Mouse (Mus musculus) small intestine, adult 2 months (tissue): ENCODE results near the gene Hist1h4m. TPM values are rescaled to one million over a fixed set of nuclear protein-coding genes. Genes with fewer than 3 reads are reported as not detected.

Source experiments
- H3K27ac ChIP-seq: fragments of 200-500 bp; 2 replicates; pipeline ENCODE4 v1.5.1; 2012; ENCODE audit warnings: low read depth, low read length, control low read depth, inconsistent platforms; ENCODE audit not compliant: insufficient read depth
- H3K27me3 ChIP-seq: fragments of 200-500 bp; 2 replicates; pipeline ENCODE4 v1.6.1; 2012; ENCODE audit warnings: mild to moderate bottlenecking, moderate library complexity, low read length, inconsistent platforms; ENCODE audit not compliant: control insufficient read depth, insufficient read depth
- H3K36me3 ChIP-seq: fragments of 200-500 bp; 2 replicates; pipeline ENCODE4 v1.6.1; 2012; ENCODE audit warnings: mild to moderate bottlenecking, low read length, control low read depth, inconsistent platforms; ENCODE audit not compliant: control insufficient read depth, insufficient read depth
- H3K4me1 ChIP-seq: fragments of 200-500 bp; 2 replicates; pipeline ENCODE4 v1.6.1; 2012; ENCODE audit warnings: low read length, inconsistent platforms, mixed read lengths; ENCODE audit not compliant: control insufficient read depth, insufficient read depth, insufficient read length
- H3K4me3 ChIP-seq: fragments of 200-500 bp; 2 replicates; pipeline ENCODE4 v1.5.1; 2012; ENCODE audit warnings: low read depth, mild to moderate bottlenecking, control low read depth, inconsistent platforms, low read length, moderate library complexity
- CTCF ChIP-seq: fragments of 200-500 bp; IDR thresholded peaks from 2 replicates; pipeline ENCODE4 v1.5.1; 2012; ENCODE audit warnings: low read depth, mild to moderate bottlenecking, control low read depth, inconsistent platforms, low read length, moderate library complexity, mixed read lengths; ENCODE audit not compliant: insufficient replicate concordance, insufficient read length; ENCODE audit errors: extremely low read depth
- POLR2A ChIP-seq: fragments of 200-500 bp; IDR thresholded peaks from 2 replicates; pipeline ENCODE4 v1.6.1; 2012; ENCODE audit warnings: low read depth, mild to moderate bottlenecking, control low read depth, inconsistent platforms, low read length, moderate library complexity
- WGBS: fragments of 180-500 bp; shearing (Covaris S2); methylation state at CpG from one replicate; pipeline ENCODE4 v1.1.7; 2018; 5-methylcytosine and 5-hydroxymethylcytosine counted together
- polyA plus RNA-seq: library from polyadenylated mRNA; depleted of rRNA; stranded (reverse); fragments of >200 nt; gene quantifications from 2 replicates; pipeline ENCODE4 v1.2.3, GENCODE M21; 2012; rRNA removed

Hist1h4m gene
- polyA plus RNA-seq, 1 experiment = 16.0 TPM

- H3K27ac ChIP-seq = no peak overlapping the region
- no peaks in the 10 kb centered on the region for H3K27me3 ChIP-seq
- TF ChIP-seq POLR2A = no peak
- TF ChIP-seq CTCF = no peak
- no peaks in the 10 kb centered on the region for H3K36me3 ChIP-seq
- H3K4me1 ChIP-seq = no peaks in the 10 kb centered on the region
- no peak overlapping the region for H3K4me3 ChIP-seq
- WGBS = 31% methylated on average over 3 of the region's 3 CpGs
Measured at GRCm38 (mm10) chr13:21852215-21852945, 40.8 kb downstream of the Hist1h4m start.

- Histone ChIP-seq H3K27ac (no peak overlapping the region), H3K36me3 (no peaks in the 10 kb centered on the region), H3K4me3 (peak overlapping the region; percentile 26; the same call in 1 of the 2 replicates), H3K27me3 (no peaks in the 10 kb centered on the region), H3K4me1 (no peaks in the 10 kb centered on the region)
- TF ChIP-seq POLR2A (no peak), CTCF (no peak)
- WGBS = 2% methylated on average over 11 of the region's 11 CpGs
Measured at GRCm38 (mm10) chr13:21855146-21855545, 43.6 kb downstream of the Hist1h4m start.

GRCm38 (mm10) chr13:21855698-21856162, 44.2 kb downstream of the Hist1h4m start:
- H3K4me3 ChIP-seq = peak overlapping the region; percentile 59
- no peaks in the 10 kb centered on the region for H3K27me3 ChIP-seq
- TF ChIP-seq POLR2A (no peak), CTCF (no peak)
- 6% methylated on average over 15 of the region's 15 CpGs for WGBS
- H3K4me1 ChIP-seq = no peaks in the 10 kb centered on the region
- H3K27ac ChIP-seq = no peak overlapping the region
- no peaks in the 10 kb centered on the region for H3K36me3 ChIP-seq

- TF ChIP-seq CTCF (no peak), POLR2A (no peak)
- H3K36me3 ChIP-seq = no peaks in the 10 kb centered on the region
- H3K27me3 ChIP-seq = no peaks in the 10 kb centered on the region
- H3K4me3 ChIP-seq = no peak overlapping the region
- H3K4me1 ChIP-seq = no peaks in the 10 kb centered on the region
- WGBS = 44% methylated on average over 5 of the region's 5 CpGs
- no peak overlapping the region for H3K27ac ChIP-seq
Measured at GRCm38 (mm10) chr13:21861608-21862007, 50.1 kb downstream of the Hist1h4m start.

Other genes starting within 250 kb of the Hist1h4m start
- gene Olfr1364, start 230.0 kb upstream of the Hist1h4m start, polyA plus RNA-seq = not detected in 2 replicates
- gene Olfr1362, start 197.7 kb upstream of the Hist1h4m start, polyA plus RNA-seq = not detected in 2 replicates
- not detected in 2 replicates for gene Olfr11, start 169.2 kb upstream of the Hist1h4m start, polyA plus RNA-seq
- not detected in 2 replicates for gene Olfr1361, start 148.4 kb upstream of the Hist1h4m start, polyA plus RNA-seq
- not detected in 2 replicates for gene Olfr1360, start 134.3 kb upstream of the Hist1h4m start, polyA plus RNA-seq
- not detected in 2 replicates for gene Olfr1359, start 113.6 kb upstream of the Hist1h4m start, polyA plus RNA-seq
- 10.7 and 15.7 TPM in 2 replicates for gene Hist1h2bl, start 95.6 kb upstream of the Hist1h4m start, polyA plus RNA-seq
- gene Hist1h2ai, start 95.3 kb upstream of the Hist1h4m start, polyA plus RNA-seq = 66.1 and 104 TPM in 2 replicates
- gene Hist1h3h, start 94.1 kb upstream of the Hist1h4m start, polyA plus RNA-seq = 79.4 and 100 TPM in 2 replicates
- gene Hist1h2bm, start 89.7 kb upstream of the Hist1h4m start, polyA plus RNA-seq = 4.7 and 7.1 TPM in 2 replicates
- gene Hist1h4j, start 76.7 kb upstream of the Hist1h4m start, polyA plus RNA-seq = 6.4 and 6.5 TPM in 2 replicates
- 35.5 and 55.4 TPM in 2 replicates for gene Hist1h4k, start 61.2 kb upstream of the Hist1h4m start, polyA plus RNA-seq
- gene Hist1h2ak, start 57.9 kb upstream of the Hist1h4m start, polyA plus RNA-seq = 40.0 and 60.2 TPM in 2 replicates
- gene Hist1h2bn, start 57.6 kb upstream of the Hist1h4m start, polyA plus RNA-seq = 13.6 and 21.8 TPM in 2 replicates
- gene Hist1h1b, start 31.1 kb upstream of the Hist1h4m start, polyA plus RNA-seq = 2.0 and 2.6 TPM in 2 replicates
- gene Hist1h3i, start 28.4 kb upstream of the Hist1h4m start, polyA plus RNA-seq = 57.4 and 74.0 TPM in 2 replicates
- 33.8 and 67.8 TPM in 2 replicates for gene Hist1h2an, start 24.5 kb upstream of the Hist1h4m start, polyA plus RNA-seq
- 2.7 and 8.3 TPM in 2 replicates for gene Hist1h2bp, start 24.3 kb upstream of the Hist1h4m start, polyA plus RNA-seq
- 31.1 and 32.0 TPM in 2 replicates for gene Hist1h2bq, start 1.5 kb upstream of the Hist1h4m start, polyA plus RNA-seq
- gene Hist1h2ao, start 1.3 kb upstream of the Hist1h4m start, polyA plus RNA-seq = not detected in 2 replicates
- gene Hist1h4n, start 20.4 kb downstream of the Hist1h4m start, polyA plus RNA-seq = 30.7 and 41.0 TPM in 2 replicates
- 1,042 and 2,404 TPM in 2 replicates for gene Hist1h2ap, start 21.8 kb downstream of the Hist1h4m start, polyA plus RNA-seq
- 27.4 and 35.4 TPM in 2 replicates for gene Hist1h2br, start 22.0 kb downstream of the Hist1h4m start, polyA plus RNA-seq
- 0.13 and 0.23 TPM in 2 replicates for gene Zfp184, start 133.3 kb downstream of the Hist1h4m start, polyA plus RNA-seq
- not detected in 2 replicates for gene Pom121l2, start 169.4 kb downstream of the Hist1h4m start, polyA plus RNA-seq
- 1.2 and 2.0 TPM in 2 replicates for gene Prss16, start 198.0 kb downstream of the Hist1h4m start, polyA plus RNA-seq
- 106 and 238 TPM in 2 replicates for gene Hist1h2ah, start 223.8 kb downstream of the Hist1h4m start, polyA plus RNA-seq
- 34.9 and 41.4 TPM in 2 replicates for gene Hist1h2bk, start 224.1 kb downstream of the Hist1h4m start, polyA plus RNA-seq
- 6.3 and 10.1 TPM in 2 replicates for gene Hist1h4i, start 229.6 kb downstream of the Hist1h4m start, polyA plus RNA-seq
- gene Hist1h2ag, start 231.2 kb downstream of the Hist1h4m start, polyA plus RNA-seq = 22.6 and 24.8 TPM in 2 replicates
- gene Hist1h2bj, start 231.5 kb downstream of the Hist1h4m start, polyA plus RNA-seq = 16.9 and 21.2 TPM in 2 replicates